ENCODE assay signal across 4 mouse cellular contexts in genomic region chr13:64254185-64254584, GRCm38 (mm10). TPM values are rescaled to one million over a fixed set of nuclear protein-coding genes. Genes with fewer than 3 reads are reported as not detected.
DNase-seq lines count a peak whose midpoint lies in the region; ATAC-seq and TF ChIP-seq lines count a peak whose summit lies in the region.
"Not testable (repeated sequence)": the region's sequence is repeated elsewhere in the genome, so short reads cannot be mapped to it uniquely, and the experiment has no call there.

No protein-coding gene starts in this region.

- peak; percentile 39 for DNase-seq in CH12.LX (ENCODE audit: extremely low read depth)
- not testable (repeated sequence) for DNase-seq in MEL (ENCODE audit: low read depth, low spot score)

- not testable (repeated sequence) for TF ChIP-seq EP300 in CH12.LX (IDR thresholded peaks at IDR 0.05; ENCODE audit: low read length); MEL (IDR thresholded peaks at IDR 0.05; ENCODE audit: low read depth in 1 of 2, low read length in 2 of 2)

- H3K4me2 ChIP-seq in CH12.LX (ENCODE audit: insufficient read depth, low read depth, poor library complexity, severe bottlenecking): not testable (repeated sequence)

- not testable (repeated sequence) for TF ChIP-seq CTCF in CH12.LX (conservative IDR thresholded peaks at IDR 0.05 in 1 of 2, IDR thresholded peaks at IDR 0.05 in 1 of 2; ENCODE audit: low read depth in 2 of 2, low read length in 2 of 2); MEL (IDR thresholded peaks at IDR 0.05 in 2 of 3, conservative IDR thresholded peaks at IDR 0.05 in 1 of 3; ENCODE audit: control insufficient read depth in 1 of 3, insufficient read depth in 1 of 3, low read depth in 2 of 3, low read length in 3 of 3, poor library complexity in 1 of 3, severe bottlenecking in 1 of 3); testis, adult 2 months (IDR thresholded peaks at IDR 0.05; ENCODE audit: control insufficient read depth, insufficient read depth, insufficient replicate concordance, low read depth, low read length)

- not testable (repeated sequence) for H3K9me3 ChIP-seq in CH12.LX (replicated peaks; ENCODE audit: low read length); MEL (replicated peaks; ENCODE audit: insufficient read depth, low read length)

- H3K4me3 ChIP-seq in CH12.LX (replicated peaks in 1 of 3; ENCODE audit: low read depth in 2 of 3, low read length in 2 of 3, poor library complexity in 1 of 3); MEL (ENCODE audit: control insufficient read depth in 1 of 2, insufficient read depth in 1 of 2, low read depth in 2 of 2, low read length in 2 of 2); testis, adult 2 months (ENCODE audit: control insufficient read depth, low read depth, low read length): not testable (repeated sequence)

- peak; percentile 34; the same call in 1 of the 2 replicates for ATAC-seq in granulocyte monocyte progenitor cell, adult 5-6 weeks (replicated peaks; ENCODE audit: poor library complexity, severe bottlenecking)

- not testable (repeated sequence) for H3K9ac ChIP-seq in CH12.LX (ENCODE audit: insufficient read depth, low read depth); MEL (ENCODE audit: control insufficient read depth, low read depth, low read length, poor library complexity, severe bottlenecking)

- not testable (repeated sequence) for H3K27ac ChIP-seq in CH12.LX (ENCODE audit: insufficient read depth, low read depth); MEL (ENCODE audit: control insufficient read depth, low read depth, low read length)
- H3K27ac ChIP-seq in testis, adult 2 months (ENCODE audit: control insufficient read depth, insufficient read depth, low read depth, low read length): peak overlapping the region; percentile 64

- not testable (repeated sequence) for H3K79me2 ChIP-seq in CH12.LX (replicated peaks; ENCODE audit: control insufficient read depth, extremely low read depth, insufficient read depth, poor library complexity, severe bottlenecking)
- H3K79me2 ChIP-seq in MEL (ENCODE audit: control insufficient read depth, insufficient read depth, low read length, poor library complexity): peaks cover 31% of the 10 kb centered on the region

- not testable (repeated sequence) for H3K36me3 ChIP-seq in CH12.LX (replicated peaks in 1 of 2; ENCODE audit: control insufficient read depth in 1 of 2, insufficient read depth in 1 of 2, low read length in 1 of 2); testis, adult 2 months (ENCODE audit: control insufficient read depth, insufficient read depth, low read length)
- peaks cover 0 to 40% of the 10 kb centered on the region in 2 experiments; a peak in 2 of 4 replicates for H3K36me3 ChIP-seq in MEL (ENCODE audit: control insufficient read depth in 1 of 2, insufficient read depth in 2 of 2, low read length in 2 of 2)

- H3K4me1 ChIP-seq in CH12.LX (ENCODE audit: control insufficient read depth in 1 of 2, insufficient read depth in 2 of 2): peaks cover 9 to 46% of the 10 kb centered on the region in 2 experiments; a peak in 3 of 4 replicates
- H3K4me1 ChIP-seq in MEL (ENCODE audit: control insufficient read depth in 1 of 2, insufficient read depth in 2 of 2, low read length in 2 of 2): peaks cover 21 to 38% of the 10 kb centered on the region in 2 experiments
- not testable (repeated sequence) for H3K4me1 ChIP-seq in testis, adult 2 months (ENCODE audit: control insufficient read depth, insufficient read depth, low read length)

- dilution Hi-C loops in CH12.LX (cut with MboI; ENCODE audit: extremely low pct_ligation_motif_present, extremely low pct_unique_long_range_greater_than_20kb, low sequenced_read_pairs): not testable (repeated sequence)

- not testable (repeated sequence) for TF ChIP-seq POLR2A in CH12.LX (IDR thresholded peaks at IDR 0.05; ENCODE audit: low read depth, low read length); MEL (IDR thresholded peaks at IDR 0.05; ENCODE audit: control insufficient read depth in 1 of 2, insufficient read depth in 1 of 2, low read depth in 1 of 2, low read length in 2 of 2, poor library complexity in 1 of 2); testis, adult 2 months (IDR thresholded peaks at IDR 0.05; ENCODE audit: control insufficient read depth, low read depth, low read length)

- in situ Hi-C loops in CH12.LX (cut with MboI; ENCODE audit: low pct_ligation_motif_present, low pct_unique_long_range_greater_than_20kb, low sequenced_read_pairs): not testable (repeated sequence)

- not testable (repeated sequence) for TF ChIP-seq RAD21 in CH12.LX (IDR thresholded peaks at IDR 0.05; ENCODE audit: low read depth, low read length); MEL (IDR thresholded peaks at IDR 0.05; ENCODE audit: low read depth, low read length)

- not testable (repeated sequence) for H3K27me3 ChIP-seq in CH12.LX (replicated peaks); MEL (ENCODE audit: control insufficient read depth in 1 of 2, insufficient read depth in 2 of 2, low read length in 2 of 2); testis, adult 2 months (ENCODE audit: control insufficient read depth, insufficient read depth, low read length)

TF ChIP-seq in CH12.LX, 34 proteins besides CTCF, POLR2A, EP300 and RAD21:
- TF ChIP-seq ZNF384 (IDR thresholded peaks at IDR 0.05; ENCODE audit: low read depth, low read length): peak; percentile 70
TF ChIP-seq in CH12.LX: peak in this region for 1; not testable (repeated sequence) for 33.

TF ChIP-seq in MEL, 35 proteins besides CTCF, POLR2A, EP300 and RAD21:
- TF ChIP-seq ZNF384 (IDR thresholded peaks at IDR 0.05; ENCODE audit: low read depth, low read length): peak; percentile 60

RNA-seq across cellular contexts. Expression of gene Cdc14b, which starts 20.9 kb away (rescaled TPM):
- total RNA-seq in CH12.LX (2012; rRNA removed) (2.9 and 5.5 TPM in 2 replicates), CH12.LX (2014; rRNA removed) (2.7 and 3.8 TPM in 2 replicates), MEL (2012; rRNA removed) (18.7 and 22.2 TPM in 2 replicates)
- polyA plus RNA-seq in CH12.LX (2012; ENCODE audit: insufficient read length, low read depth) (4.6 and 4.8 TPM in 2 replicates), MEL (2012; ENCODE audit: insufficient read depth in 1 of 2, insufficient read length in 2 of 2, low read depth in 1 of 2, low replicate concordance in 2 of 2, missing spikeins in 1 of 2) (10 to 100 TPM in 1 of 2 experiments, not detected in 1; 28.3 TPM)
- 0.97 and 1.8 TPM in 2 replicates for total RNA-seq in granulocyte monocyte progenitor cell, adult 5-6 weeks (2014; fragmentation: Nextera tagmentation)
- total RNA-seq in granulocyte monocyte progenitor cell, adult 5-6 weeks (2017): 0.73 and 2.1 TPM in 2 replicates
- 55.6 and 60.4 TPM in 2 replicates for polyA plus RNA-seq in testis, adult 2 months (2012; rRNA removed)

RNA-seq across cellular contexts. Expression of gene Aaed1, which starts 58.3 kb away (rescaled TPM):
- 9.1 and 12.2 TPM in 2 replicates for total RNA-seq in CH12.LX (2012; rRNA removed)
- total RNA-seq in CH12.LX (2014; rRNA removed): 19.3 and 22.1 TPM in 2 replicates
- polyA plus RNA-seq in CH12.LX (2012; ENCODE audit: insufficient read length, low read depth): 8.2 and 8.3 TPM in 2 replicates
- total RNA-seq in MEL (2012; rRNA removed): 4.2 and 4.4 TPM in 2 replicates
- 100 to 1,000 TPM in 1 of 2 experiments, 10 to 100 TPM in 1; 13.5 to 190 TPM for polyA plus RNA-seq in MEL (2012; ENCODE audit: insufficient read depth in 1 of 2, insufficient read length in 2 of 2, low read depth in 1 of 2, low replicate concordance in 2 of 2, missing spikeins in 1 of 2)
- 19.1 and 20.5 TPM in 2 replicates for total RNA-seq in granulocyte monocyte progenitor cell, adult 5-6 weeks (2014; fragmentation: Nextera tagmentation)
- total RNA-seq in granulocyte monocyte progenitor cell, adult 5-6 weeks (2017): 37.4 and 37.8 TPM in 2 replicates
- polyA plus RNA-seq in testis, adult 2 months (2012; rRNA removed): 10.3 and 15.6 TPM in 2 replicates
